Comparison of ENCODE assay signal across 10 mouse cellular contexts in genomic region chr15:101056225-101056624, GRCm38 (mm10). TPM values are rescaled to one million over a fixed set of nuclear protein-coding genes. Genes with fewer than 3 reads are reported as not detected.
DNase-seq lines count a peak whose midpoint lies in the region; ATAC-seq and TF ChIP-seq lines count a peak whose summit lies in the region.
"Had no signal": no experiment of that assay in that cellular context is flagged by ENCODE, and none has a peak within 500 bp of the region (broad histone marks: within the 10 kb centered on the region; RNA-seq: fewer than 3 reads in every experiment).

No protein-coding gene starts in this region.

- 45% methylated on average over 10 of the region's 10 CpGs for WGBS in forebrain, embryonic 11.5 days
- 42% methylated on average over 10 of the region's 10 CpGs for WGBS in intestine, postnatal 0 days
- 42% methylated on average over 10 of the region's 10 CpGs for WGBS in limb, embryonic 15.5 days
- WGBS in neural tube, embryonic 13.5 days, result 39% methylated on average over 10 of the region's 10 CpGs

- H3K27me3 ChIP-seq in forebrain, embryonic 11.5 days (ENCODE audit: control insufficient read depth, insufficient read depth, low read length), result peaks cover 43% of the 10 kb centered on the region
- H3K27me3 ChIP-seq in intestine, postnatal 0 days (replicated peaks; ENCODE audit: control insufficient read depth, insufficient read depth, low read length), result peaks cover 46% of the 10 kb centered on the region
- H3K27me3 ChIP-seq in limb, embryonic 15.5 days, result peaks cover 44% of the 10 kb centered on the region
- H3K27me3 ChIP-seq in neural tube, embryonic 13.5 days, result peaks cover 47% of the 10 kb centered on the region

- TF ChIP-seq CTCF in intestine, postnatal 0 days (IDR thresholded peaks at IDR 0.05; ENCODE audit: low read depth), result peak; percentile 84

- peak; percentile 66; the same call in 1 of the 2 replicates for ATAC-seq in forebrain, embryonic 11.5 days (replicated peaks; ENCODE audit: low FRiP score)
- no peak; the same call in 1 of the 2 replicates for ATAC-seq in intestine, postnatal 0 days
- ATAC-seq in limb, embryonic 15.5 days (ENCODE audit: insufficient number of reproducible peaks, low FRiP score, low TSS enrichment, low read depth), result peak; percentile 53; the same call in 1 of the 2 replicates
- peak; percentile 49 for ATAC-seq in neural tube, embryonic 13.5 days (ENCODE audit: low read depth)

- DNase-seq in cerebellum, adult 18-20 months, result peak; percentile 36 to 37
- DNase-seq in cerebellum, adult 9-11 months, result no peak
- DNase-seq in MN1 (ENCODE audit: low spot score), result peak; percentile 43
- DNase-seq in forebrain, embryonic 11.5 days (ENCODE audit: low spot score), result peak; percentile 69
- DNase-seq in spleen, postnatal 14 days (ENCODE audit: low spot score in 2 of 2), result no peak

- no peaks in the 10 kb centered on the region for H3K9me3 ChIP-seq in forebrain, embryonic 11.5 days (ENCODE audit: control insufficient read depth, low read length)
- no peaks in the 10 kb centered on the region for H3K9me3 ChIP-seq in intestine, postnatal 0 days (ENCODE audit: control insufficient read depth)
- no peaks in the 10 kb centered on the region for H3K9me3 ChIP-seq in limb, embryonic 15.5 days
- no peaks in the 10 kb centered on the region for H3K9me3 ChIP-seq in neural tube, embryonic 13.5 days
- H3K9me3 ChIP-seq: heart, embryonic 13.5 days had no signal

- H3K36me3 ChIP-seq in forebrain, embryonic 11.5 days (ENCODE audit: control insufficient read depth, insufficient read depth, low read length), result no peaks in the 10 kb centered on the region
- peaks cover 3% of the 10 kb centered on the region; the same call in 1 of the 2 replicates for H3K36me3 ChIP-seq in intestine, postnatal 0 days (ENCODE audit: control insufficient read depth, insufficient read depth)
- no peaks in the 10 kb centered on the region for H3K36me3 ChIP-seq in limb, embryonic 15.5 days
- H3K36me3 ChIP-seq in neural tube, embryonic 13.5 days, result no peaks in the 10 kb centered on the region
- H3K36me3 ChIP-seq: G1E had no signal

- H3K9ac ChIP-seq in forebrain, embryonic 11.5 days (ENCODE audit: low read length), result no peak overlapping the region
- H3K9ac ChIP-seq in intestine, postnatal 0 days (ENCODE audit: low read depth, low read length), result no peak overlapping the region
- no peak overlapping the region for H3K9ac ChIP-seq in limb, embryonic 15.5 days
- H3K9ac ChIP-seq in neural tube, embryonic 13.5 days, result no peak overlapping the region
- H3K9ac ChIP-seq: heart, embryonic 13.5 days had no signal

- peaks cover 25% of the 10 kb centered on the region for H3K4me1 ChIP-seq in forebrain, embryonic 11.5 days (replicated peaks; ENCODE audit: control insufficient read depth, insufficient read depth, low read length)
- no peaks in the 10 kb centered on the region for H3K4me1 ChIP-seq in intestine, postnatal 0 days (replicated peaks; ENCODE audit: control insufficient read depth, insufficient read depth, low read length)
- H3K4me1 ChIP-seq in limb, embryonic 15.5 days, result peaks cover 25% of the 10 kb centered on the region
- H3K4me1 ChIP-seq in neural tube, embryonic 13.5 days (replicated peaks), result peaks cover 45% of the 10 kb centered on the region

- H3K4me2 ChIP-seq in forebrain, embryonic 11.5 days (ENCODE audit: low read depth, low read length, severe bottlenecking), result no peak overlapping the region
- H3K4me2 ChIP-seq in intestine, postnatal 0 days (replicated peaks; ENCODE audit: low read depth), result no peak overlapping the region
- H3K4me2 ChIP-seq in limb, embryonic 15.5 days, result no peak overlapping the region
- H3K4me2 ChIP-seq in neural tube, embryonic 13.5 days, result no peak overlapping the region
- H3K4me2 ChIP-seq: heart, embryonic 13.5 days had no signal

- no peak overlapping the region for H3K27ac ChIP-seq in forebrain, embryonic 11.5 days (ENCODE audit: low read depth, low read length)
- H3K27ac ChIP-seq in intestine, postnatal 0 days (ENCODE audit: low read depth, low read length), result no peak overlapping the region
- no peak overlapping the region for H3K27ac ChIP-seq in limb, embryonic 15.5 days
- H3K27ac ChIP-seq in neural tube, embryonic 13.5 days (replicated peaks), result no peak overlapping the region
- H3K27ac ChIP-seq: heart, embryonic 13.5 days had no signal

- H3K4me3 ChIP-seq in forebrain, embryonic 11.5 days (ENCODE audit: low read depth, low read length), result no peak overlapping the region
- H3K4me3 ChIP-seq in intestine, postnatal 0 days (ENCODE audit: low read depth, low read length), result no peak overlapping the region
- H3K4me3 ChIP-seq in limb, embryonic 15.5 days, result no peak overlapping the region
- H3K4me3 ChIP-seq in neural tube, embryonic 13.5 days, result no peak overlapping the region
- H3K4me3 ChIP-seq: heart, embryonic 13.5 days had no signal

RNA-seq across cellular contexts. Expression of gene Gm47841, which starts 9.0 kb away (rescaled TPM):
- polyA plus RNA-seq in forebrain, embryonic 11.5 days (2014; fragmentation: Nextera tagmentation; extraction: Ambion mirVana), result not detected in 2 replicates
- not detected in 2 replicates for polyA plus RNA-seq in intestine, postnatal 0 days (2015; fragmentation: Nextera tagmentation; extraction: Ambion mirVana)
- polyA plus RNA-seq in limb, embryonic 15.5 days (2015; fragmentation: Nextera tagmentation; extraction: Ambion mirVana), result not detected in 2 replicates
- not detected in 2 replicates for polyA plus RNA-seq in neural tube, embryonic 13.5 days (2015; fragmentation: Nextera tagmentation; extraction: Ambion mirVana)
- polyA plus RNA-seq: G1E; heart, embryonic 13.5 days had no signal

RNA-seq across cellular contexts. Expression of gene Fignl2, which starts 22.1 kb away (rescaled TPM):
- 0.52 and 0.76 TPM in 2 replicates for polyA plus RNA-seq in forebrain, embryonic 11.5 days (2014; fragmentation: Nextera tagmentation; extraction: Ambion mirVana)
- 0.16 and 0.33 TPM in 2 replicates for polyA plus RNA-seq in intestine, postnatal 0 days (2015; fragmentation: Nextera tagmentation; extraction: Ambion mirVana)
- 0.09 and 0.12 TPM in 2 replicates for polyA plus RNA-seq in limb, embryonic 15.5 days (2015; fragmentation: Nextera tagmentation; extraction: Ambion mirVana)
- 0.17 and 0.18 TPM in 2 replicates for polyA plus RNA-seq in neural tube, embryonic 13.5 days (2015; fragmentation: Nextera tagmentation; extraction: Ambion mirVana)
- polyA plus RNA-seq: G1E had no signal

RNA-seq across cellular contexts. Expression of gene Ankrd33, which starts 59.3 kb away (rescaled TPM):
- not detected in 2 replicates for polyA plus RNA-seq in forebrain, embryonic 11.5 days (2014; fragmentation: Nextera tagmentation; extraction: Ambion mirVana)
- not detected in 2 replicates for polyA plus RNA-seq in intestine, postnatal 0 days (2015; fragmentation: Nextera tagmentation; extraction: Ambion mirVana)
- polyA plus RNA-seq in limb, embryonic 15.5 days (2015; fragmentation: Nextera tagmentation; extraction: Ambion mirVana), result not detected in 2 replicates
- not detected in 2 replicates for polyA plus RNA-seq in neural tube, embryonic 13.5 days (2015; fragmentation: Nextera tagmentation; extraction: Ambion mirVana)
- polyA plus RNA-seq: G1E; heart, embryonic 13.5 days had no signal

Comparison
In these comparisons a context has a peak if more than half of its experiments do, and no peak if none do; other contexts are left out.
1. DNase-seq: peak in cerebellum, adult 18-20 months (2 of 2), MN1 (single experiment) and forebrain, embryonic 11.5 days (single experiment); none in cerebellum, adult 9-11 months (single experiment) and spleen, postnatal 14 days (0 of 2).